Mouse (Mus musculus) hindlimb bud, embryonic 11.5 days (tissue): ENCODE measurements around the gene Rsbn1l.

Experiments used
- DNase-seq: peaks from one replicate; pipeline ENCODE4 v3.0.0-alpha.2; 2012; ENCODE audit warnings: low read depth, low spot score; ENCODE audit errors: extremely low spot score

Rsbn1l gene

GRCm38 (mm10) chr5:20911741-20912140, 44.5 kb downstream of the Rsbn1l start:
- DNase-seq: no peak

- DNase-seq: no peak
Measured at GRCm38 (mm10) chr5:20906191-20906590, 50.0 kb downstream of the Rsbn1l start.

GRCm38 (mm10) chr5:20905437-20905836, 50.8 kb downstream of the Rsbn1l start:
- no peak for DNase-seq

- no peak for DNase-seq
Measured at GRCm38 (mm10) chr5:20904647-20905046, 51.6 kb downstream of the Rsbn1l start.

GRCm38 (mm10) chr5:20897446-20898167, 58.6 kb downstream of the Rsbn1l start:
- DNase-seq: no peak

- no peak for DNase-seq
Measured at GRCm38 (mm10) chr5:20884036-20884620, 72.1 kb downstream of the Rsbn1l start.

GRCm38 (mm10) chr5:20881915-20882800, 74.0 kb downstream of the Rsbn1l start, which contains the start of the genes Phtf2 and Tmem60:
Gene Phtf2, minus strand, starts transcription at chr5:20882124.
Gene Tmem60, plus strand, starts transcription at chr5:20882191.
- DNase-seq: peak; percentile 83

- no peak for DNase-seq
Measured at GRCm38 (mm10) chr5:20880797-20881775, 75.1 kb downstream of the Rsbn1l start.

- no peak for DNase-seq
Measured at GRCm38 (mm10) chr5:20880386-20880785, 75.8 kb downstream of the Rsbn1l start.

- no peak for DNase-seq
Measured at GRCm38 (mm10) chr5:20876934-20877426, 79.2 kb downstream of the Rsbn1l start.

- no peak for DNase-seq
Measured at GRCm38 (mm10) chr5:20873146-20873545, 83.1 kb downstream of the Rsbn1l start.

- no peak for DNase-seq
Measured at GRCm38 (mm10) chr5:20865193-20865755, 90.9 kb downstream of the Rsbn1l start.

GRCm38 (mm10) chr5:20864216-20864969, 91.8 kb downstream of the Rsbn1l start:
- DNase-seq: no peak

GRCm38 (mm10) chr5:20861901-20862300, 94.3 kb downstream of the Rsbn1l start:
- no peak for DNase-seq

- DNase-seq: no peak
Measured at GRCm38 (mm10) chr5:20860565-20860964, 95.6 kb downstream of the Rsbn1l start.

- DNase-seq: no peak
Measured at GRCm38 (mm10) chr5:20858404-20858803, 97.8 kb downstream of the Rsbn1l start.

- no peak for DNase-seq
Measured at GRCm38 (mm10) chr5:20855066-20855465, 101.1 kb downstream of the Rsbn1l start.

- no peak for DNase-seq
Measured at GRCm38 (mm10) chr5:20847010-20847409, 109.2 kb downstream of the Rsbn1l start.

- DNase-seq: no peak
Measured at GRCm38 (mm10) chr5:20843816-20844215, 112.4 kb downstream of the Rsbn1l start.
